Mouse (Mus musculus) left cerebral cortex, postnatal 14 days (tissue): ENCODE measurements around the gene 4933434E20Rik. TPM values are rescaled to one million over a fixed set of nuclear protein-coding genes. Genes with fewer than 3 reads are reported as not detected.

Experiments
- DNase-seq, 2 experiments: peaks; one replicate each; pipeline ENCODE4 v3.0.0; 2021 to 2022; ENCODE audit warnings: low spot score in 2 of 2, mixed read lengths in 1 of 2
- intact Hi-C: fragments of 180-260 bp; cut with DNase I; formaldehyde crosslinking; loops from one replicate; pipeline ENCODE4 v1.15.1; 2025
- total RNA-seq, 2 experiments: library from RNA; stranded (reverse); gene quantifications; 2 replicates each; pipeline ENCODE4 v1.2.3; 2021

The 4933434E20Rik gene
- total RNA-seq, 2 experiments from 2014 or later = 77.2 to 78.1 TPM

DNA sequence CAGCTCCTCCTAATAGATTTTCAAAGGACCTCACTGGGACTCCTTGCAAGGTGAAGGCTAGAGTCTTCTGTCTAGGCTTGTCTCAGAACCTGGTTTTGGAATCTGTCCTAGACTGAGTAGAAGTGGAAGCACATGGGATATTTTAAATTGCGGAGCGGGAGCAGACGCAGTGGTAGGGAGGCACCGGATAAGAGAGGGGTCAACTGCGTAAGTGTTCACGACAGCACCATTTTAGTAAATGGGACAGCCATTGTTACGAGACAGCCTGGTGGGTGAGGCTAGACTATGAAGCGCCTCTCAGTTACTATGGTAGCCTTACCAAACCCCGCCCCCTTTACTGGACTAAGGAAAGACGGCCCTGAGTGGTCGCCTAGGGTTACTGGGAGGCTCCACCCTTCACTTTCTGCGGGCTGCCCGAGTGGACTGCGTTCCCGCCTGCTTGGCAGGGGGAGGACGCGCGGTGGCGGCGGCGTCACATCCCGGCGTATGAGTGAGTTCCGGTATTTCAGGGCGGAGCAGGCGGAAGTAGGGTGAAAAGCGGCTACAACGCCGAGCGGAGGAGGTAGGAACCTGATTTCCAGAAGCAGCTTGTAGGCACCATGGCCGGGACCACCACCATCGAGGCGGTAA, 27.8 kb downstream of the 4933434E20Rik start:
- intact Hi-C loops = loop anchor here (5.0 to 10.0 kb wide), 2 partner anchors 127 to 304 kb away; partner anchors contain the start of gene Ube2q1
- peak; percentile 91 to 95 for DNase-seq

DNA sequence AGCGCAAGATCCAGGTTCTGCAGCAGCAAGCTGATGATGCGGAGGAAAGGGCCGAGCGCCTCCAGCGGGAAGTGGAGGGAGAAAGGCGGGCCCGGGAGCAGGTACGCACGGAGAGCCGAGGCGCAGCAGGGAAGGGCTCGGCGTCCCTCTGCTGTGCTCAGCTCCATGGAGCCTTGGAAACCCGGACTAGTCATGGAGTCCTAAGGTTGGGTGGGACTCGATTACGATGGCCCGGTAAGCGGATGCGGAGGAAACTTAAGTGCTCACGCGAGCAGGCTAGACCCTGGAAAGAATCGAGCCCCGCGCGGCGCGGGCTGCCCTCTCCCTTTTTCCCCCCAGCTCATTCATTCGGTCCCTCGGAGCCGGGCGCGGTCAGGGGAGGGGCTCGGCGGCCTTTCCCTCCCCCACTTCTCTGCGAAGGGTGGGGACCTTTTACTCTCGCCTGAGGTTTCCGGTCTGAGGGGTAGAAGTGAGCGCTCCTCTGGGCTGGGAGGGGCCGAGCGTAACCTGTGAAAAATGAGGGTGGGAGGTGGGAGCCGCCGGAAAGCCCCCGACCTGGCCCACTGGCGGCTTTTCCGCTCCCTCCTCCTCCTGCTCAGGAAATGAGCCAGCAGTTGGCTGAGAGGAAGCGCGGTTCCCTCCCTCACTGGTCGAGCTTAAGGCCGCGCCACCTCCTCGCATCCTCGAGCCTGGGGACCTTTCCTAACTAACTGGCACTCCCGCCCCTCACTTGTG, 28.5 kb downstream of the 4933434E20Rik start:
- intact Hi-C loops = loop anchor here (5.0 to 10.0 kb wide), 3 partner anchors 128 to 305 kb away; partner anchors contain the start of genes Rab13, Rps27 and Ube2q1
- peak; percentile 52 to 59 for DNase-seq

DNA sequence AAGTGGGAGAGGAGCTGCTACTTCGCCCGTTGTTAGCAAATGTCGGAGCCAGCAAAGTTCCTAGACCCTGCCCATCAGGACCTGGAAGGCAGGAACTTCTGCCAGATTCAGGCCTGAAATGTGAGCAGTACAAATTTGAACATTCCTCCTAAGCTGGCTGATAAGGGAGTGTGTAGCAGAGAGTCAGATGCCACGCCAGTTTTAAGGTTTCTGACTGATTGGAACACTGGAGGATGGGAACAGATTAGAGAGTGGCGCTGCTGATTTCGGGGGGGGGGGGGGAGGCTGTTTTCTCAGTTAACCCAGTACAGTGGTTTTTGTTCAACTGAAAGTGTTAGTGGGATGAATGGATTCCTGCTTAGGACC, 29.0 kb downstream of the 4933434E20Rik start:
- intact Hi-C loops = loop anchor here (5.0 kb wide), 1 partner anchor 132 kb away; the partner anchor contains the start of genes Rab13 and Rps27
- no peak for DNase-seq

DNA sequence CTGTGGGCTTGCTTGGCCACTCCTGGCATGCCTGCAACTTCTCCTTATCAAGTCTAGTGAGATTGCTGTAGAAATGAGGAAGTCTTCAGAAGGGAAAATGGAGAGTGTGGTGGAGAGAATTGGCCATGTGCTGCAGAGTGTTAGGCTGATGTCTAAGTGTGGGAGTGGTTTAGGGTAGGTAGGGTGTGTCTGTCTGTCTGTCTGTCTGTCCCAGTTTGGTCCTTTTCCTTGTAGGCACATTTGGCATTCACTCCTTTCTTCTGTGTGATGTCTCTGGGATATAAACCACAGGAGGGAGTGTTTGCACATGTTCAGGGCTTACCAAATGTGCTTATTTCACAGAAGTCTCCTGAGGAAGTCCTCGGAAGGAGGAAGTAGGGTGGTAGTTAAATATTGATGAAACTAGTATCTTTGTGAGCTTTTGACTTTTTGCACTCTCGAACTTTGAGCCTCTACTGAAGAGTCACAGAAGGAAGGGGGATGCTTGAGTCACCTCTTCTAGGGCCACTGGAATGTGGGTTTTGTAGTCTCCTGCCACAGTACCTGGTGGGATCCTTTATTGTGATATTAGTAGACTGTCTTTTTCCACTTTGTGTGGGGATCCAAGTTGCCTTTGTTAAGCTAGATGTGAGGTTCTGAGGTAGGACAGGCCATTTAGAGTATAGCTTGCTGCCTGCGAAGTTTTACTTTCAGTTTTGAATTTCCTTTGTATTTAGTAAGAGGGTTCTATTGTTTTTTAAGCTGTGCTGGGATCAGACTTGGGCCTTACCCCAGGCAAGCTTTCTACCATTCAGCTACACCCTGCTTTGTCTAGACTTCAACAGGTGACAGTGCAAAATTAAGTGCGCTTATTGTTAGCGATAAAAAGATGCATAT, 30.2 kb downstream of the 4933434E20Rik start:
- DNase-seq = no peak
- intact Hi-C loops = loop anchor here (5.0 kb wide), 1 partner anchor 131 kb away; the partner anchor contains the start of genes Rab13 and Rps27

DNA sequence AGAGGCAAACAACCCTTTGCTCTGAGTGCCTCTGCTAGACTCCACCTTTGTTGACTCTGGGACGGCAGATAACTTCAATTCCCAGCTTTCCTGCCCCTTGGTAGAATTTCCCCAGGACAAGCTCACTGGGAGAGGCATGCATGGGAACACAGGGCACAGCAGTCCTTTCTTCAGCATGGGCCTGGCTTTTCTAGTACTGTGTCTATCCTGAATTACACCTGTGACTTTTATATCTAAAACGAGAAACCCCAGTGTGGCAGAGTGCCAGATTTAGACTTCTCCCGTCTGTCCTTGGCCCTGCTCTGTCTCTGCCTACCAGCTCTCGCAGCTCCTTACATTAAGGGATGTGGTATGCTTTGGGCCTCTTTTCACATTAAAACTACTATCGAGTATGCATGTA, 31.6 kb downstream of the 4933434E20Rik start:
- intact Hi-C loops = loop anchor here (5.0 kb wide), 1 partner anchor 129 kb away; the partner anchor contains the start of genes Rab13 and Rps27
- DNase-seq = peak in 1 of 2 experiments; percentile 62

DNA sequence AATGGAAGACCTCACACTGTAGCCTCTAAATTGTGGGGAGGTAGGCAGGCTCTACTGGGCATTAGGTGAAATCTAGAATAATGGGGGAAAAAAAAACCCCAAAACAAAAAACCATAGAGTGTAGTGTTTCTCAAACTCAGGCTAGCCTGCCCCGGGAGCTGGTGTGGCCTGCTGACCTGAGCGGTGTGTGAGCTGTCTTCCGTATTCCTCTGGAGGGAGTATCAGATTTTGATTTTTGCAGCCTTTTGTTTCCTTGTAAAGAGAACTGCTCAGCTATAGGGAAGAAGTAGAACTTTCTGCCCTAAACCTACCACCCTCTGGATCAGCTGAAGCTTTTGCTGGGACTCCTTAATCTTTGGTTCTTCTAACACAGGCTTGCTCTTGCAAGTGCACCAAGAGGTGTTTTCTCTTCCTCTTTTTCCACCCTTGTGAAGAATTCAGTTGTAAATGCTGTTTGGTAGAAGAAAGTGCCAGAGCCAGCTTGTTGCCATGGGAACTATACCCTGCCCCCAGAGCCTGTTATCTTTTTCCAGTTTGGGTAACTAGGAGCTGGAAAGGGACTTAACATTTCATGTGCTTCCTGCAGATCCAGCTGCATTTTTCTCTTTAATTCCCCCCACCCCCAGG, 32.4 kb downstream of the 4933434E20Rik start:
- intact Hi-C loops = loop anchor here (5.0 kb wide), 1 partner anchor 128 kb away; the partner anchor contains the start of genes Rab13 and Rps27
- peak; percentile 68 to 86 for DNase-seq

DNA sequence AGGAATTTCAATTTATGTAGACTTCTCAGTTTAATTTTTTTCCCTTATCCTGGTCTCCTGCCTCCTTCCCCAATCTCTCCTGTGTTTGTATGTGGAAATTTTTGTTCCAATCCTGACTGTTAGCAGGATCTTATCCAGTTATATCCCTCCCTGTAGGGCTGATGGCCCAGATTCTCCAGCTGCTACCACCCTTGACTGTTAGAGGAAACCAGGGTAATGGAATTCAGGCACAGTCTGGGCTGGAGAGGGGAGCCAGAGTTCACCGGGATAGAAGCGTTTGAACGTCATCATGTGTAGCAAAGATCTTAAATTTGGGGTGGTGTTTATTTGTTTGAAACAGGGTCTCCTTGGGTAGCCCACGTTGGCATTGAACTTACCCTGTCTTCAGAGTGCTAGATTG, 33.4 kb downstream of the 4933434E20Rik start:
- intact Hi-C loops = loop anchor here (5.0 kb wide), 1 partner anchor 128 kb away; the partner anchor contains the start of genes Rab13 and Rps27
- no peak for DNase-seq

DNA sequence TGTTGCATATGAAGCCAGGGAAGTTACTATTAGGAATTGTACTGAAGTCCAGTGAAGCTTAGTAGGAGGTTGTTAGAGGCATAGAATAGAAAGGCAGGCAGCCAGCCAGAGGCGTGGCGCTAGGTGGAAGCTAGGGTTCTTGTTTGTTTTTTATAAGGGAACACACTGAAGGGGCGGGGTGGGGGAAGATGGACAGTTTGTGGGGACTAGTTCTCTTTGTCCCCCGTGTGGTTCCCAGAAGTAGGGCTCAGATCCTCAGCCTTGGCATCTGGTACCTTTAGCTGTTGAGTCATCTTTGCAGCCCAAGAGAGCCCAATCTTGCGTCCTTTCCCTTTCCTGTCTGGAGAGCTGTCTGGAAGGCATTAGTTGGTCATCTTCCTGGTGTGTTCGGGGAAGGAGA, 33.8 kb downstream of the 4933434E20Rik start:
- no peak for DNase-seq
- intact Hi-C loops = no loop called here

DNA sequence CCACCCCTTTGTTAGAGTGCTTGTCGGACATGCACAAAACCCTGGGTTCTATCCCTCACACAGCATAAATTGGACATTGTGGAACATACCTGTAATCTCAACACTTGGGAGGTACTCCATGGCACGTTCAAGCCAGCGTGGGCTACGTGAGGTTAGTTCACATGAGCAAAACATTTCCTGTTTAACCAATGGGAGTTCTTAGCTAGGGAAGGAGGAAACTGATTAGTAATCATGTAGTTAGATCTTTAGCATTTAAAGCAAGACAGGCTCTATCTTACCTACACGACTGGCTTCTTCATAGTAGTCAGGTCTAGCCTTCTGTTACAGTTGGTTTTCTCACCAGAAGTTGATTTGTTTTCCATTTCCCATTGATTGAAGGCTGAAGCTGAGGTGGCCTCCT, 34.6 kb downstream of the 4933434E20Rik start:
- DNase-seq = no peak
- intact Hi-C loops = no loop called here

DNA sequence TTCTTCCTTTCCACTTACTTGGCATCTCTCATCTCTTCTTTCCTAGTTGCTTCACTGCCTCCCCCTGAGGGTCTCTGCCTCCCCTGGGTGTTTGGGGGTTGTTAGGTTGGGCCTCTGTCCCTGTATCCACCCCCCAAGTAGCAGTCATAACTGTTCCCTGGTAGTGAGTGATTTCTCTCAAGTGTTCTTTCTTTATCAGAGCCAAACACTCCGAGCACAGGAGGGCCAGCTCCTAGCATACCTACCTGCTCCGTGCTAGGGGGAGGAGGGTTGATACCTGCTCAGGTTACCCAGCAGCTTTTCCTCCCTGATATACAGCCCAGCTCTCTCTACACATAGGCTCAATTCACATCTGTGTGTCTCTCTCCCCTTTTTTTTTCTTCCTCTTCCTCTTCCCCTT, 37.2 kb downstream of the 4933434E20Rik start:
- intact Hi-C loops = no loop called here
- no peak for DNase-seq

DNA sequence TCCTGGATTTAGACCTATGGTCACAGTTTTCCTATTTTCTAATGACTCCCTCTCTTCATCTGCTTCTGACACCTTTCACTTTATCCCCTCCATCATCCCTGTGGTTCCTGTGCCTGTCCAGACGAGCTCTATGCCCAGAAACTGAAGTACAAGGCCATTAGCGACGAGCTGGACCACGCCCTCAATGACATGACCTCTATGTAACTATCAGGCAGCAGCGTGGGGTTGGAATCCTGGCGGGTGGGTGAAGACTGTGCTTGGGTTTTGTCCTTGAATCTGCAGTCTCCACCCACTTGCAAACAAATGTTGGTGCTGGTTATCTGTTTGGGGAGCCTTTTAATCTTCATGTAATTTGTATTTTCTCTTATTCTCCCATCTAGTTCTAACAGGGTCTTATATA, 39.5 kb downstream of the 4933434E20Rik start:
- DNase-seq = no peak
- intact Hi-C loops = no loop called here

DNA sequence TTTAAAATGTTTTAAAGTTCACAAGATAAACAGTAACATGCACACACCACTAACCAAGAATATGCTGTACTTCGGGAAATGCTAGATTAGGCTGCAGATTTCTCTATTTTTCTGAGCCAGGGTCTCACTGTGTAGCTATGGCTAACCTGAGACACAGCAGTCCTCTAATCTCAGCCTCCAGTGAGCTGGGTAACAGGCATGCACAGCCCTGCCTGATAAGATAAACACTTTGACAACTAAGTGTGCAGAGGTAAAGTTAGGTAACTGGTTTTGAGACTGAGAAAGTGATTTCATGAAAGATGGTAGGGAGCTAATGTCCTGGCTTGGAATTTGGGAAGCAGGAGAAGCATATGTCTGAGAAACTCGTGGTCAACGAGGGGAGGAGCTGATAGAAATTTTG, 43.0 kb downstream of the 4933434E20Rik start:
- DNase-seq = no peak
- intact Hi-C loops = no loop called here

DNA sequence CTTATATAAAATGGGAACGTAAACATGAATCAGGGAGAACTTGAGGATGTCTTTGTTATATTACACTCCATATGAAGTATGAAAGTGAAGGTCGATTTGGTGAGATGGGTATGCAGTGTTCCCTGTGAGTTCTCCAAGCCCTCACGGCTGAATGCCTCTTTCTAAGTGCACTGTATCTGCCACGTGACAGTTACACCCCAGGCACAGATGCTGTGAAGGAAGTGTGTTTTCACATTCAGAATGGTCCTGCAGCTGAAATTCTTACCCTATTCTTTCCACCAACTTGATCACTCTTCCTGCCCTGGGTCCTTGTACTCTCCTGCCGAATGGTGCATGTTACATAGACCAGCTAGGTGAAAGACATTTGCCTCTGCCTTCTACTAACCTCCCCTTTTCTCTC, 46.5 kb downstream of the 4933434E20Rik start:
- DNase-seq = no peak
- intact Hi-C loops = no loop called here

DNA sequence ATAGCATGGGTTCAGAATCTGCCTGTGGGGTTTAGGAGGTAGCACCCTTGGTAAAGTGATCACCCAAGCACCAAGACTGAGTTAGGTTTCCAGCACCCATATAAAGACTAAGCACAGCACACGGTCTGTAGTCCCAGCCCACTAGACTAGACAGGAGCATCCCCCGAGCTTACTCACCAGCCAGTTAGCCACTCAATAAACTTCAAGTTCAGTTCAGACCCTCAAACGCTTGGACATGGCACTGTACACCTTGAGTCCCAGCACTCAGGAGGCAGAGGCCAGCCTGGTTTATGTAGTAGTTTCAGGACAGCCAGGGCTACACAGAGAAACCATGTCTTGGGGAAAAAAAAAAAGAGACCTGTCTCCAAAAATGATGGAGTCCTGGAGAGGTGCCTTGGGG, 49.6 kb downstream of the 4933434E20Rik start:
- intact Hi-C loops = no loop called here
- no peak for DNase-seq

DNA sequence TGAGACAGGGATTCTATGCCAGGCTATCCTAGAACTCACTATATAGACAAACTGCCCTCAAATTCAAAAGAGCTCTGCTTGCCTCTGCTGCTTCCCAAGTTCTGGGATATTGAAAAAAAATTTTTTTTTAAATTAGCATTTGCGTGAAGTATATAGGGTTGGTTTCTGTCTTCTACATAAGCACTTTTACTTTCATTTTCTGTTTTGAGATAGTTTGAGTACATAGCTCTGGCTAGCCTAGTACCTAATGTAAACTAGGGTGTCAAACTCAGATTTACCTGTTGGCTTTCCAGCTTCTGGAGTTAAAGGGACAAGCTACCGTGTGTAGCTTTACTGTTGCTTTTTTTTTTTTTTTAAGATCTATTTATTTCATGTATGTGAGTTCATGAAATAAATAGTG, 50.2 kb downstream of the 4933434E20Rik start:
- intact Hi-C loops = no loop called here
- DNase-seq = no peak

DNA sequence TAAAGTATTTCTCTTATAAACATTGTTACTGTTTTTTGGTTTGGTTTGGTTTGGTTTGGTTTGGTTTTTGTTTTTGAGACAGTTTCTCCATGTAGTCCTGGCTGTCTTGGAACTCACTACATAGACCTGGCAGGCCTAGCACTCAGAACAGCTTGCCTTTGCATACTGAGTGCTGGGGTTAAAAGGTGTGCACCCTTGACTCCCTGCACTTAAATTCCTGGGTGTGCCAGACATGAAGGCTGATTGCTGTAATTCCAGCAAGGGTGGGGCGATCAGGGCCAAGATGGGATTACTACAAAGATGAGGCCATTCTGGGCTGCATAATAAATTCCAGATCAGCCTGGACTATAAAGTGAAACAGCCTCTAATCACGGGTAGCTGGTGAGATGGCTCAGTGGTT, 50.8 kb downstream of the 4933434E20Rik start:
- no peak for DNase-seq
- intact Hi-C loops = no loop called here

DNA sequence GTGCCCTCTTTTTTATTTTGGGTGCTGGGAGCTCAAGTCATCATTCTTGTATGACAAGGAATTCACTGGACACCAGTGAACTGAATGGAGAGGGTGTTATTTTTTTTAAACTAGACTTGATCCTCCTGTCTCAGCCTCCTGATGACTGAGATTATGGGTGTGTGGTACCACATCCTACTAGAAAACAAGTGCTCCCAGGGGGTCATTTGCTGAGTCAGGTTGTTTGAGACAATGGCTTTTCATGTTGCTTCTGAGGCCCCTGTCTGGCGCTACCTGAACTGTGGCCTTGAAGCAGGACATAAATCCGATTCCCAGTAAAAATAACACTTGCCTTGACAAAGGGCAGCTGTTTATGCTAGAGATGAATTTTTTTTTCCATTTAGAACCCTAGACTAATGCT, 51.7 kb downstream of the 4933434E20Rik start:
- intact Hi-C loops = no loop called here
- DNase-seq = no peak

DNA sequence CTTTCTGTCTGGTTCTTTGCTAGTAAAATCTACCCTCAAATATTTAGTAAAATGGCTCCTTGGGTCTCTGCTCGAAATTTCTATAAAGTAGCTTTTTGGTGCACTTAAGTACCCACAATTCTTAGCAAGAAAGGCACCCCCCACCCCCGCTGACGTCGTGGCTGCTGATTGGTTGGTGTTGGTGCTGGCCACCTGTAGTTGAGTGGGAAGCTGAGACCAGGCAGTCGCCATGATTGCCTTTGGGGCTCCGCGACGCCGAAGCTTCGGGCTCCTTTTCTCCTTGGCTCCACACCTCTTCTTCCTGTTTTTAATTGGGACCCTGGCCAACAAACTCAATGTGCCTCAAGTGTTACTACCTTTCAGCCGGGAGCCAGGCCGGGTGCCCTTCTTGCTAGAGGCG, 52.5 kb downstream of the 4933434E20Rik start, which contains the start of gene Nup210l:
Nup210l (plus strand) TSS at position 195 of the 400 bp plus-strand sequence.
- DNase-seq = no peak
- intact Hi-C loops = no loop called here

DNA sequence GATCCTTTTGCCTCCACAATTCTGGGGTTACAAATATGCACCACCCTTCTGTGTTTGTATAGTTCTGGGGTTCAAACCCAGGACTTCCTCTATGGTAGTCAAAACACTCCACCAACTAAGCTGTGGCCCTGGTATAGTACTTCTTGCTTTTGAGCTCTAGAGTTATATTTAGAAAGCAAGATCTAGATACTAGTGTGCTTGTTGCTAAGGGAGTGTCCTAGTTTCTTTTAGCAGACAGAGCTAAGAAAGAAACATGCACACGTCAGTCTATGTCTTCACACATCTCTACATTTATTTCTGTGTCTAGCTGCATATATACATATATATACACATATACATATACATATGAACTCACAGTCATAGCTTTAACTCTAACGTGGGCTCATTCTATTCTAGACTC, 60.3 kb downstream of the 4933434E20Rik start:
- intact Hi-C loops = no loop called here
- peak; percentile 23 to 67 for DNase-seq
